In the genomic region with DNA sequence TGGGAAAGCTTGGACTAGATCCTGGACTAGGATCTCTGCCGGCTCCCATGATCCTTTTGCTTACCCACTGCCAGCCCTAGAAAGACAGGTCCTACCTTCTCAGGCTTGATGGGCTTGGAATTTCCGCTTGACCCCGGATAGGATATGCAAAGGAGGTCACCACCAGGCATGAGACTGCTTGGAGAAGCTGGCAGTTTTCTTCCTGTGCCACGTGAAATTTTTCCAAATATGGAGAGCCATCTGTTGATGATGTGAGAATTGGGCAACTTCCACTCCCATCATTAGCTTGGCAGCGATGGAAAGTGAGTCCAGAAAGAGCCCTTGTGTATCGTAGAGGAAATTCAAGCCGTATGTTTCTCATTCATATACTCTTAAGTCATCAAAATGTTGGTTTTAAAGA, we compare ENCODE assay signal across 14 mouse cellular contexts. TPM values are rescaled to one million over a fixed set of nuclear protein-coding genes. Genes with fewer than 3 reads are reported as not detected.
DNase-seq lines count a peak whose midpoint lies in the region; ATAC-seq lines count a peak whose summit lies in the region.
"Had no signal": no experiment of that assay in that cellular context is flagged by ENCODE, and none has a peak within 500 bp of the region (broad histone marks: within the 10 kb centered on the region; RNA-seq: fewer than 3 reads in every experiment).

No protein-coding gene starts in this region.

- H3K9ac ChIP-seq in midbrain, embryonic 15.5 days: no peak overlapping the region
- H3K9ac ChIP-seq: liver, embryonic 12.5 days; neural tube, embryonic 15.5 days had no signal

- no peaks in the 10 kb centered on the region for H3K4me1 ChIP-seq in midbrain, embryonic 15.5 days
- H3K4me1 ChIP-seq: liver, embryonic 12.5 days had no signal

- ATAC-seq in cerebellum, adult (ENCODE audit: insufficient number of reproducible peaks, low FRiP score, low TSS enrichment): no peak; the same call in 1 of the 2 replicates
- no peak for ATAC-seq in midbrain, embryonic 15.5 days (replicated peaks)
- ATAC-seq: intestine, embryonic 16.5 days; liver, embryonic 12.5 days; midbrain, embryonic 16.5 days had no signal

- H3K27me3 ChIP-seq in midbrain, embryonic 15.5 days (replicated peaks): 0 out of 2 replicates have a peak, but pooled peaks cover 2% of the 10 kb centered on the region
- H3K27me3 ChIP-seq: liver, embryonic 12.5 days; neural tube, embryonic 15.5 days had no signal

- no peak overlapping the region for H3K4me2 ChIP-seq in midbrain, embryonic 15.5 days
- H3K4me2 ChIP-seq: liver, embryonic 12.5 days; neural tube, embryonic 15.5 days had no signal

- H3K36me3 ChIP-seq in midbrain, embryonic 15.5 days (replicated peaks): no peaks in the 10 kb centered on the region
- H3K36me3 ChIP-seq: liver, embryonic 12.5 days; neural tube, embryonic 15.5 days had no signal

- DNase-seq in cerebellum, adult 11 months: peak; percentile 66
- peak; percentile 37 to 58 for DNase-seq in right cerebral cortex, postnatal 10 days (ENCODE audit: low spot score in 2 of 2)
- DNase-seq in right cerebral cortex, postnatal 36 days (ENCODE audit: low spot score in 2 of 2): no peak
- peak; percentile 33 to 39 for DNase-seq in layer of hippocampus, adult 8-10 months (ENCODE audit: low spot score in 2 of 2)
- DNase-seq in urinary bladder, adult 18-20 months (ENCODE audit: low spot score in 2 of 2): no peak
- no peak for DNase-seq in natural killer cell, adult 2 months (ENCODE audit: low spot score in 2 of 2)
- DNase-seq: kidney, postnatal 25 days had no signal

- no peak overlapping the region for H3K27ac ChIP-seq in midbrain, embryonic 15.5 days
- H3K27ac ChIP-seq: liver, embryonic 12.5 days; neural tube, embryonic 15.5 days; stomach, postnatal 0 days had no signal

- 85% methylated on average over 7 of the region's 7 CpGs for WGBS in midbrain, embryonic 15.5 days

- H3K4me3 ChIP-seq in midbrain, embryonic 15.5 days: no peak overlapping the region
- H3K4me3 ChIP-seq: liver, embryonic 12.5 days; neural tube, embryonic 15.5 days had no signal

- no peaks in the 10 kb centered on the region for H3K9me3 ChIP-seq in midbrain, embryonic 15.5 days
- H3K9me3 ChIP-seq: liver, embryonic 12.5 days; neural tube, embryonic 15.5 days had no signal

RNA-seq across cellular contexts. Expression of a gene that starts 39.8 kb away (rescaled TPM):
- total RNA-seq in layer of hippocampus, adult 8-10 months (2022): 10 to 100 TPM; 11.8 to 12.9 (median 12.1) TPM
- polyA plus RNA-seq in midbrain, embryonic 15.5 days (2015; fragmentation: Nextera tagmentation; extraction: Ambion mirVana): 17.3 and 18.8 TPM in 2 replicates

RNA-seq across cellular contexts. Expression of a gene that starts 39.9 kb away (rescaled TPM):
- 10 to 100 TPM; 23.9 to 32.9 (median 27.7) TPM for total RNA-seq in layer of hippocampus, adult 8-10 months (2022)
- polyA plus RNA-seq in midbrain, embryonic 15.5 days (2015; fragmentation: Nextera tagmentation; extraction: Ambion mirVana): 64.5 and 66.3 TPM in 2 replicates

Comparison
In these comparisons a context has a peak if more than half of its experiments do, and no peak if none do; other contexts are left out.
1. DNase-seq: peak in cerebellum, adult 11 months (single experiment), right cerebral cortex, postnatal 10 days (2 of 2) and layer of hippocampus, adult 8-10 months (2 of 2); none in right cerebral cortex, postnatal 36 days (0 of 2), urinary bladder, adult 18-20 months (0 of 2) and natural killer cell, adult 2 months (0 of 2).